Mouse (Mus musculus): ENCODE measurements at regions not wholly inside any gene's neighbourhood (a gene's known extent, or its start where the extent isn't known, plus 50 kb on each side); places are given as distances from the start of the nearest gene placed in this dataset.
"Not testable (repeated sequence)": the region's sequence is repeated elsewhere in the genome, so short reads cannot be mapped to it uniquely, and the experiment has no call there.

- not testable (repeated sequence) for H3K36me3 ChIP-seq (ENCODE audit: insufficient read depth, low read length); H3K4me1 ChIP-seq (ENCODE audit: insufficient read depth, low read depth, low read length); DNase-seq (ENCODE audit: low spot score); H3K4me3 ChIP-seq (ENCODE audit: low read depth, low read length); H3K9me3 ChIP-seq (ENCODE audit: low read length); H3K9ac ChIP-seq (replicated peaks; ENCODE audit: low read depth); H3K27ac ChIP-seq (ENCODE audit: low read length); H3K27me3 ChIP-seq (replicated peaks; ENCODE audit: insufficient read depth, low read length); ATAC-seq; H3K4me2 ChIP-seq (replicated peaks; ENCODE audit: low read depth, low read length)
- TF ChIP-seq CTCF (IDR thresholded peaks at IDR 0.05): peak; percentile 56
- 20% methylated on average over 2 of the region's 2 CpGs for WGBS
These were observed 588.2 kb downstream of the Dad1 start for GRCm38 (mm10) chr14:53665681-53666080.

GRCm38 (mm10) chr14:53662700-53663355, 591.1 kb downstream of the Dad1 start:
- WGBS: 70% methylated on average over 8 of the region's 9 CpGs
- not testable (repeated sequence) for H3K4me1 ChIP-seq (ENCODE audit: insufficient read depth, low read depth, low read length); H3K27ac ChIP-seq (ENCODE audit: low read length); H3K36me3 ChIP-seq (ENCODE audit: insufficient read depth, low read length); H3K9ac ChIP-seq (replicated peaks; ENCODE audit: low read depth); H3K9me3 ChIP-seq (ENCODE audit: low read length); H3K4me2 ChIP-seq (replicated peaks; ENCODE audit: low read depth, low read length); H3K27me3 ChIP-seq (replicated peaks; ENCODE audit: insufficient read depth, low read length); ATAC-seq; DNase-seq (ENCODE audit: low spot score); H3K4me3 ChIP-seq (ENCODE audit: low read depth, low read length)

- H3K36me3 ChIP-seq (ENCODE audit: insufficient read depth, low read length); DNase-seq (ENCODE audit: low spot score); H3K27me3 ChIP-seq (replicated peaks; ENCODE audit: insufficient read depth, low read length); H3K9ac ChIP-seq (replicated peaks; ENCODE audit: low read depth); H3K4me2 ChIP-seq (replicated peaks; ENCODE audit: low read depth, low read length); H3K4me3 ChIP-seq (ENCODE audit: low read depth, low read length); H3K4me1 ChIP-seq (ENCODE audit: insufficient read depth, low read depth, low read length); H3K9me3 ChIP-seq (ENCODE audit: low read length); H3K27ac ChIP-seq (ENCODE audit: low read length); ATAC-seq: not testable (repeated sequence)
- WGBS: 92% methylated on average over 3 of the region's 3 CpGs
These were observed 599.2 kb downstream of the Dad1 start for GRCm38 (mm10) chr14:53654669-53655068.

GRCm38 (mm10) chr14:53651061-53651460, 602.8 kb downstream of the Dad1 start:
- not testable (repeated sequence) for H3K4me2 ChIP-seq (replicated peaks; ENCODE audit: low read depth, low read length); H3K9me3 ChIP-seq (ENCODE audit: low read length); DNase-seq (ENCODE audit: low spot score); H3K4me1 ChIP-seq (ENCODE audit: insufficient read depth, low read depth, low read length); ATAC-seq; H3K9ac ChIP-seq (replicated peaks; ENCODE audit: low read depth); H3K36me3 ChIP-seq (ENCODE audit: insufficient read depth, low read length); H3K27me3 ChIP-seq (replicated peaks; ENCODE audit: insufficient read depth, low read length); H3K27ac ChIP-seq (ENCODE audit: low read length); H3K4me3 ChIP-seq (ENCODE audit: low read depth, low read length)
- 53% methylated on average over 4 of the region's 5 CpGs for WGBS

- not testable (repeated sequence) for H3K27me3 ChIP-seq (replicated peaks; ENCODE audit: insufficient read depth, low read length); ATAC-seq; H3K27ac ChIP-seq (ENCODE audit: low read length); H3K9me3 ChIP-seq (ENCODE audit: low read length); H3K36me3 ChIP-seq (ENCODE audit: insufficient read depth, low read length); H3K4me3 ChIP-seq (ENCODE audit: low read depth, low read length); H3K9ac ChIP-seq (replicated peaks; ENCODE audit: low read depth); H3K4me1 ChIP-seq (ENCODE audit: insufficient read depth, low read depth, low read length); H3K4me2 ChIP-seq (replicated peaks; ENCODE audit: low read depth, low read length); DNase-seq (ENCODE audit: low spot score)
- WGBS: 94% methylated on average over 2 of the region's 2 CpGs
These were observed 604.7 kb downstream of the Dad1 start for GRCm38 (mm10) chr14:53649189-53649588.

GRCm38 (mm10) chr14:53640441-53640840, 613.5 kb downstream of the Dad1 start:
- not testable (repeated sequence) for H3K36me3 ChIP-seq (ENCODE audit: insufficient read depth, low read length); H3K27me3 ChIP-seq (replicated peaks; ENCODE audit: insufficient read depth, low read length); ATAC-seq; H3K4me2 ChIP-seq (replicated peaks; ENCODE audit: low read depth, low read length); H3K4me3 ChIP-seq (ENCODE audit: low read depth, low read length); DNase-seq (ENCODE audit: low spot score); H3K9ac ChIP-seq (replicated peaks; ENCODE audit: low read depth); H3K9me3 ChIP-seq (ENCODE audit: low read length); H3K27ac ChIP-seq (ENCODE audit: low read length); H3K4me1 ChIP-seq (ENCODE audit: insufficient read depth, low read depth, low read length)
- WGBS: 73% methylated on average over 1 of the region's 1 CpGs

- TF ChIP-seq CTCF (IDR thresholded peaks at IDR 0.05): peak; percentile 42
- not testable (repeated sequence) for H3K4me1 ChIP-seq (ENCODE audit: insufficient read depth, low read depth, low read length); H3K9ac ChIP-seq (replicated peaks; ENCODE audit: low read depth); H3K9me3 ChIP-seq (ENCODE audit: low read length); ATAC-seq; H3K36me3 ChIP-seq (ENCODE audit: insufficient read depth, low read length); H3K27me3 ChIP-seq (replicated peaks; ENCODE audit: insufficient read depth, low read length); DNase-seq (ENCODE audit: low spot score); H3K4me2 ChIP-seq (replicated peaks; ENCODE audit: low read depth, low read length); H3K4me3 ChIP-seq (ENCODE audit: low read depth, low read length); H3K27ac ChIP-seq (ENCODE audit: low read length)
- 78% methylated on average over 1 of the region's 1 CpGs for WGBS
These were observed 616.2 kb downstream of the Dad1 start for GRCm38 (mm10) chr14:53637664-53638063.

GRCm38 (mm10) chr14:53635206-53635605, 618.7 kb downstream of the Dad1 start:
- not testable (repeated sequence) for H3K9ac ChIP-seq (replicated peaks; ENCODE audit: low read depth); H3K27me3 ChIP-seq (replicated peaks; ENCODE audit: insufficient read depth, low read length); H3K4me1 ChIP-seq (ENCODE audit: insufficient read depth, low read depth, low read length); H3K4me3 ChIP-seq (ENCODE audit: low read depth, low read length); H3K27ac ChIP-seq (ENCODE audit: low read length); H3K36me3 ChIP-seq (ENCODE audit: insufficient read depth, low read length); DNase-seq (ENCODE audit: low spot score); ATAC-seq; H3K4me2 ChIP-seq (replicated peaks; ENCODE audit: low read depth, low read length); H3K9me3 ChIP-seq (ENCODE audit: low read length)
- WGBS: 44% methylated on average over 7 of the region's 7 CpGs

GRCm38 (mm10) chr14:53634320-53634979, 619.5 kb downstream of the Dad1 start:
- H3K4me3 ChIP-seq (ENCODE audit: low read depth, low read length); H3K4me1 ChIP-seq (ENCODE audit: insufficient read depth, low read depth, low read length); H3K27ac ChIP-seq (ENCODE audit: low read length); H3K27me3 ChIP-seq (replicated peaks; ENCODE audit: insufficient read depth, low read length); DNase-seq (ENCODE audit: low spot score); H3K9ac ChIP-seq (replicated peaks; ENCODE audit: low read depth); H3K9me3 ChIP-seq (ENCODE audit: low read length); H3K36me3 ChIP-seq (ENCODE audit: insufficient read depth, low read length); H3K4me2 ChIP-seq (replicated peaks; ENCODE audit: low read depth, low read length); ATAC-seq: not testable (repeated sequence)
- 15% methylated on average over 4 of the region's 5 CpGs for WGBS

Data from lung, postnatal 0 days (tissue).